Mouse (Mus musculus): Measurements from ENCODE around the gene Prph. TPM values are rescaled to one million over a fixed set of nuclear protein-coding genes. Genes with fewer than 3 reads are reported as not detected.

Prph gene
- total RNA-seq, 2 experiments from 2014 or later = 24.0 to 59.0 TPM

- no peak for DNase-seq
Measured at GRCm38 (mm10) chr15:99098493-99098861, 43.5 kb downstream of the Prph start.

- DNase-seq = peak; percentile 79
Measured at GRCm38 (mm10) chr15:99099139-99099556, 44.2 kb downstream of the Prph start.

GRCm38 (mm10) chr15:99099984-99100383, 45.0 kb downstream of the Prph start:
- no peak for DNase-seq

- peak; percentile 13 for DNase-seq
Measured at GRCm38 (mm10) chr15:99105238-99105637, 50.3 kb downstream of the Prph start.

- DNase-seq = peak; percentile 0
Measured at GRCm38 (mm10) chr15:99107866-99108265, 52.9 kb downstream of the Prph start.

Small RNAs within 50 kb of the gene (microRNA-seq; reads per million reads assigned to microRNA genes)
- gene Mir6960 = 1.4 reads per million

Other genes with a start within 250 kb of the Prph start
- gene Ddn, start 245.7 kb upstream of the Prph start, total RNA-seq (2021) = under 1 TPM; 0.09 to 0.21 TPM
- 10 to 100 TPM; 65.7 to 71.5 TPM for gene Prkag1, start 223.7 kb upstream of the Prph start, total RNA-seq (2021)
- 10 to 100 TPM; 47.5 to 64.2 TPM for gene Kmt2d, start 184.0 kb upstream of the Prph start, total RNA-seq (2021)
- gene Rhebl1, start 160.6 kb upstream of the Prph start, total RNA-seq (2021) = 1 to 10 TPM; 2.6 to 4.5 TPM
- 1 to 10 TPM; 2.6 to 3.2 TPM for gene Dhh, start 156.6 kb upstream of the Prph start, total RNA-seq (2021)
- gene Lmbr1l, start 136.9 kb upstream of the Prph start, total RNA-seq (2021) = 10 to 100 TPM; 17.7 to 27.7 TPM
- gene Tuba1b, start 120.6 kb upstream of the Prph start, total RNA-seq (2021) = 100 to 1,000 TPM; 329 to 414 TPM
- not detected for gene Gm49450, start 101.6 kb upstream of the Prph start, total RNA-seq (2021)
- gene Tuba1a, start 101.5 kb upstream of the Prph start, total RNA-seq (2021) = 100 to 1,000 TPM; 202 to 313 TPM
- gene Tuba1c, start 25.3 kb upstream of the Prph start, total RNA-seq (2021) = 100 to 1,000 TPM; 144 to 176 TPM
- gene Troap, start 19.4 kb downstream of the Prph start, total RNA-seq (2021) = 1 to 10 TPM; 8.2 to 9.8 TPM
- under 1 TPM in 1 of 2 experiments, not detected in 1; 0.18 TPM for gene C1ql4, start 32.6 kb downstream of the Prph start, total RNA-seq (2021)
- 10 to 100 TPM; 15.0 to 21.8 TPM for gene Dnajc22, start 38.0 kb downstream of the Prph start, total RNA-seq (2021)
- 10 to 100 TPM; 19.2 to 21.5 TPM for gene Spats2, start 70.7 kb downstream of the Prph start, total RNA-seq (2021)
- 1 to 10 TPM; 1.6 to 1.8 TPM for gene Kcnh3, start 169.7 kb downstream of the Prph start, total RNA-seq (2021)
- gene Mcrs1, start 196.8 kb downstream of the Prph start, total RNA-seq (2021) = 10 to 100 TPM; 40.5 to 59.5 TPM
- gene Prpf40b, start 239.9 kb downstream of the Prph start, total RNA-seq (2021) = 10 to 100 TPM; 40.4 to 57.2 TPM
- gene Fam186b, start 240.7 kb downstream of the Prph start, total RNA-seq (2021) = 1 to 10 TPM; 1.5 to 1.9 TPM

All from adrenal gland, postnatal 10 days (tissue).